Mouse (Mus musculus) layer of hippocampus, postnatal 14 days (tissue): ENCODE data around the gene Havcr2. TPM values are rescaled to one million over a fixed set of nuclear protein-coding genes. Genes with fewer than 3 reads are reported as not detected.
"Not testable (repeated sequence)": the region's sequence is repeated elsewhere in the genome, so short reads cannot be mapped to it uniquely, and the experiment has no call there.

Experiments used
- DNase-seq, 2 experiments: peaks; one replicate each; pipeline ENCODE4 v3.0.0; 2021 to 2022; ENCODE audit warnings: low spot score in 2 of 2, mixed read lengths in 1 of 2
- total RNA-seq, 2 experiments: library from RNA; stranded (reverse); gene quantifications; 2 replicates each; pipeline ENCODE4 v1.2.3; 2021

Havcr2 gene
- total RNA-seq, 2 experiments from 2014 or later, result 2.0 to 2.2 TPM

DNA sequence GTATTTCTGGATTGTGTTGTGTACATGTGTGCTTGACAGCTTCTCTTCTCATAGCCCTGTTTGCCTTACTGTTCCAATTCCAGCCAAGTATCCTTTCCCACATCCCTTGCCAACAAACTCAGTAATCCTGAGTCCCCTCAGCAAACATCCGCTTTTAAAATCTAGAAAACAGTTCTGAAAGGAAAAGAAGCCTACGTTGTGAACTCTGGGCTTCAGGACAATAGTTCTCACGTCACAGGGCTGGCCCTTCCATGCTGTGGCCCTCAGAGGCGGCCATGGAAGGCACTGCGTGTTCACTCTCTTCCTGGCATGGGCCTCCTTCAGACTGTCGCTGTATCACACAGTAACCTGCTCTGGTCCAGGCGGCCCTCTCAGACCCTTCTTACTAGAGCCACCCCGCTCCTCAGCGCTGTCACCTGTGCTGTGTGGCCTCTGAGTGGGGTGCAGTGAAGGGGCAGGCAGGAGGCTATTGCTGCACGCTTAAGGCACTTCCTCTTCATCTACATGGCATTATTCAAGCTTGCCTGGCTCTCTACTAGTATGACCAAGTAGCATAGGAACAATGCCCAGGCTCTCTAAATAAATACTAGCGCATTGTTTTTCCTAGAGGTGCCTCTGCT lies 5.2 kb upstream of the Havcr2 start:
- DNase-seq, result no peak

DNA sequence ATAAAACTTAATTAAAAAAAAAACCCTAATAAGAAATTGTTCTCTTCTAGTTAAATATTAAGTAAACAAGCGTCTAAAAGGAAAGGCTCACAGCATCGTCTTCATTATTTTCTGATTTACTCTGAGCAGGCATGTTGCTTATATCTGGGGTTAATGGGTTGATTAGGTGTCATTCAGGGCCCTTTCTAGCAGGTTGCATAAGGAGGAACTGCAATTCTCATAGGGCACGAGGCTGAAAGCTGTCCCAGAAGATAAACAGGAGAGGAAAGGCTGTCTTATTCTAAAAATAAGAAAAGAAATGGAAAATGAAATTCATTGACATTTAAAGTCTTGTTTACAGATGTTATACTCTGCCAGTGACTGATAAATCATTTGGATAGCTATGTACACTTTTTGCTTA lies 5.2 kb downstream of the Havcr2 start:
- DNase-seq, result no peak

DNA sequence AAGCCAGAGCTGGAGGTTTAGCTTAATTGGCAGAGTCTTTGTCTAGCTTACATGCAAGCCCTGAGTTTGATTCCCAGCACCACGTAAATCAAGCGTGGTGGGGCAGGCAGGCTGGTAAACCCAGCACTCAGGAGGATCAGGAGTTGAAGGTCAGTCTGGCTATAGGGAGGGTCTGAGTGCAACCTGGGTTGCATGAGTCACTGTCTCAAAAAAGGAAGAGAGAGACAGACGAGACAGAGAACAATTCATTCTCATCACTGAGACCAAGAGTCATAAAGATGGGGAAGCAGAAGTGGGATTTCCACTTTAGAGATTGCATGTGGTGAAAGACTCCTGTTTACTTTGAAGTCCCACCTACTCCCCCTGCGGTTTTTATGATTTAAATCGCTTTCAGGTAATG lies 6.6 kb downstream of the Havcr2 start:
- no peak for DNase-seq

DNA sequence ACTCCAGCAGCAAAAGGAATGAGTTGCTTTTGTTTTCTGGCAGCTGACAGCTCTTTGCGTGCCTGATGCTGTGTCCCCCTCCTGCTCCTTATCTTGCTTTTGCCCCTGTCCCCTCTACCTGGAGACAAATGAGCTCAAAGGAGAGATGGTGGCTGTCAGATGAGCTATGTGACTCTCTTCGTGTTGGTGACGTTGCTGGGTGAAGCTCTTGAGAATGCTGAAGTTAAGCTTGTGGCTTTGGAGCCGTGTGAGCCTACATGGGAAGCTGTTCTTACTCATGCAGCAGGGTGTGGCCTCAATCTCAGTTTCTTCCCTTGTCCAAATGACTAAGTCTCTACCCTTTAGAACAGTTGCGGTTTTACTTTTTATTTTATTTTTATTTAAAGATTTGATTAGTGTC lies 7.2 kb downstream of the Havcr2 start:
- no peak for DNase-seq

DNA sequence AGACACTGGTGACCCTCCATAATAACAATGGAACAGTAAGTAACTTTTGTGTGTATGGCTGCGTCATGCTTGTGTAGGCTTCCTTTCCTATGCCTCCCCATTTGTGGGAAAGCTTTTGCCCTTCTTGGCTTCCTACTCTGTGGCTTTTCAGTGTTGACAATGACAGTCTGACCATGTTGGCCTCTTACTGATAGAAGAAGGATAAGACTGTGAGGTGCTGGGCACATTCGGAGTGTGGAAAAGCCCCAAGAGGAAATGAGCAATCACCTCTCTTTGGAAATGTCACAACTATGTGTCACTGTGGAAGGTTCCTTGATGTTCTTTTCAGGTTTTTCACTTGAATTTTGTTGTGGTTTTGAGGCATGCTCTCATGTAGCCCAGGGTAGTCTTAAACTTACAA lies 12.1 kb downstream of the Havcr2 start:
- DNase-seq, result no peak

DNA sequence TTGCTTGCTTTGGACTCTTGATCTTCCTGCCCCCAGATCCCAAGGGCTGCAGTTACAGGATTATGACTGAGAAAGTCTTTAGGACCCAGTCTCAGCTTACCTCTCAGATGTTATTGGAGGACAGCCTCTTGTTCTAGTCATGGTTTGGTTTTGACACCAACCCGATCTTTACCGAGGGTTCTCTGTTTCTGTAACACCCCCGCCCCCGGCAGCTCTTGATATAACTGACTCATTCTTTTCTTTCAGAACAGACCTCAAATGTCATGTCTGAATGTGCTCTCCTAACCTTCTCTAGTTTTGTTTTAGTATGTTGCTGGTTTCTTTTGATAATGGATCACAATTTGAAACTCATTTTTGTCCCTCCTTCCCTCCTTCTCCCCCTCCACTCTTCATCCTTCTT lies 19.5 kb downstream of the Havcr2 start:
- no peak for DNase-seq

DNA sequence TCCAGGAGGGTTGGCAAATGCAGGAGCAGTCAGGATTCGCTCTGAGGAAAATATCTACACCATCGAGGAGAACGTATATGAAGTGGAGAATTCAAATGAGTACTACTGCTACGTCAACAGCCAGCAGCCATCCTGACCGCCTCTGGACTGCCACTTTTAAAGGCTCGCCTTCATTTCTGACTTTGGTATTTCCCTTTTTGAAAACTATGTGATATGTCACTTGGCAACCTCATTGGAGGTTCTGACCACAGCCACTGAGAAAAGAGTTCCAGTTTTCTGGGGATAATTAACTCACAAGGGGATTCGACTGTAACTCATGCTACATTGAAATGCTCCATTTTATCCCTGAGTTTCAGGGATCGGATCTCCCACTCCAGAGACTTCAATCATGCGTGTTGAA lies 24.6 kb downstream of the Havcr2 start:
- DNase-seq, result no peak

DNA sequence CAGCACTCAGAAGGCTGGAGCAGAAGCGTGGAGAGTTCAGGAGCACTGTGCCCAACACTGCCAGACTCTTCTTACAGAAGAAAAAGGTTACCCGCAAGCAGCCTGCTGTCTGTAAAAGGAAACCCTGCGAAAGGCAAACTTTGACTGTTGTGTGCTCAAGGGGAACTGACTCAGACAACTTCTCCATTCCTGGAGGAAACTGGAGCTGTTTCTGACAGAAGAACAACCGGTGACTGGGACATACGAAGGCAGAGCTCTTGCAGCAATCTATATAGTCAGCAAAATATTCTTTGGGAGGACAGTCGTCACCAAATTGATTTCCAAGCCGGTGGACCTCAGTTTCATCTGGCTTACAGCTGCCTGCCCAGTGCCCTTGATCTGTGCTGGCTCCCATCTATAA lies 25.8 kb downstream of the Havcr2 start:
- peak in 1 of 2 experiments; percentile 3 for DNase-seq

DNA sequence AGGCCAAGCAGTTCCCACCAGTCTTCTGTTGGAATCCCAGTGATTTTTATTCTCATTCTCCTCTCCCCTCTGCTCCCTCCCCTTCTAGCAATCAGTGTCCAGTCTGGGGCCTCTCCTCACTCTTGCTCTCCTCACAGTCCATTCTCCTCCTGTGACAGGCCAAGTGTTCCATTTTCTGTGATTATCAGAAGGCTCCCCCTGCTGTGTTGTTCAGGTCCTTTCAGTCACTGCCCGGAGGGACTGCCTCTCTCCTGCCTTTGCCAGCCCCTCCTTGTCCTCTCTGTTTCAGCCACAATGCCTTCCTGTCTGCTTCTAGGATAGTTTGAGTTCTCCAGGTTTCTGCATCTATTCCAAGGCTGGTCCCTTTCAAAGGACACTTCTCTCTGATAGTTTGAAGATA lies 33.5 kb downstream of the Havcr2 start:
- no peak for DNase-seq

DNA sequence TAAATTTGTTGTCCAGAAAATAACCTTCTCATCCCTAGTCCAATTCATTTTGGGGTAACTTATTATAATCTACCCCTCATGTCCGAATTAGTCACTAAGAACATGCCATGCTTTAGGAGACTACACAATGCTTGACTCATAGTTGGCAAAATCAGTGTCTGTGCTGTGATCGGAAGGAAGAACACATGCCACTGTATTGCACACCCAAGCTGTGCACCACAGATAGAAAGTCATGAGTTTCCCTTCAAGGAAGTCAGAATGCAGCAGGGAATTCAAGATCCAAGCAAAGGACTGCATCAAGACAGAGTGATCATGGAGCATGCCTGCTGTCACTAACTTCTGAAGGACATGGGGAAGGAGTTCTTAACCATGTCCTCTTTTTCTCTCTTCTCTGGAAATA lies 33.9 kb downstream of the Havcr2 start:
- DNase-seq, result no peak

DNA sequence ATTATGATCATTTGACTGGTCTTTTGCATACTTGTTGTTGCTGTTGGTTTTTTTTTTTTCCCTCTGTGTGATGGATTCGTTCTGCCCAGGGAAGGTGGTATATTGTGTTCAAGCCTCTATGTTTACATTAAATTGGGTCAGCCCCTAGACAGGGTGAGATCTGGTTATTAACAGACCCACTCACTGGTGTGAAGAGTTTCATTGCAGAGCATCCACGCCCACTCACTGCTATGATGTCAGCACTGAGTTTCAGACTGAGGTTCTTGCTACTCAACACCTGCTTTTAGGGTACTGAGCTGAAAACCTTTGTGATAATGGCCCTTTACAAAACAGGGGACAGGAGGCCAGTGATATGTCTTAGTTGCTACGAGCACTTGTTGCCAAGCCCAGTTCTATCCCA lies 52.4 kb downstream of the Havcr2 start:
- no peak for DNase-seq

DNA sequence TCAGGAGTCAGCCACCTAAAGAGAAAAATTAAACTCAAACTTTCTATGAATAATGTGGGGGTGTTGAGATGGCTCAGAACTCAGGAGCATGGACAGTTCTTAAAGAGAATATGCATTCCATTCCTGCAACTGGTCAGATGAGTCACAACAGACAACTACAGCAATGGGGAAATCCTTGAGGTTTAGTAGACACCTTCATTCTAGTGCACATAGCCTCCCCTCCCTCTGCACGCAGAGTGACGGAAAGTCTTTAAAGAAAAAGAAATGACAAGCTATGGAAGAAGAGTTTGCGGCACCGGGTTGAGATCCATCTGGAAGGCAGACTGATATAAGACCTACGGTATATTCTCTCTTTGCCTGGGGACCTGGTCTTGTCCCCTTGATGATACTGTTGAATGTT lies 55.2 kb downstream of the Havcr2 start:
- no peak for DNase-seq

DNA sequence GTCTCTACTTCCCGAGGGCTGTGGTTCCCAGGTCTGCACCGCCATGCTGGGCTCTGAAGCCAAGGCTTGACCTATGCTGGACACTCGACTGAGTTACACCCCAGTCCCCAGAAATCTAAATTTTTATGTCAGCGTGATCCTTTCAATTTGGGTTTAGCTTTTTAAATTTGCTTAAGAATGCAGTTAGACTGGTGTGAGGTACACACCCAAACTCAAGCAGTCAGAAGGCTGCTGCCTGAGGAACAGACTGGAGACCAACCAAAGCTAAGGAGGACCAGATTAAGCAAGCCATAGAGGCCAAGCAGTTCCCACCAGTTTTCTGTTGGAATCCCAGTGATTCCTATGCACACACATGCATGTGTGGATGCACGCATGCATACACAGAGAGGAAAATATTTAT lies 66.6 kb downstream of the Havcr2 start:
- not testable (repeated sequence) for DNase-seq

DNA sequence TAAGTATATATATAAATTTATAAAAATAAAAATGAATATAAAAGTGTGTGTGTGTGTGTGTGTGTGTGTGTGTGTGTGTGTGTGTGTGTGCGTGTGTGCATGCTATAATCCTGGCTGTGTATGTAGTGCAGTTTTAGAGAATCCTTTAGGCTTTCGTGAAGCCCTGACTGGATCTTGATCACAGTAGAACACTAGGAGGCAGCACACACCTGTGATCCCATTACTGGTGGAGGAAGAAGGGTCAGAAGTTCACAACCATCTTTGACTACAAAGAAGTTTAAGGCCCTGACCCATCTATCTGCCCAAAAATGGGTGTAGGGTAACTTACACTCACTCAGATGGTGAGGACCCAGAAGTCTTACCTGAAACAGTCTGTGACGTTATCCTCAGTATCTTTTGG lies 68.0 kb downstream of the Havcr2 start:
- DNase-seq, result no peak

DNA sequence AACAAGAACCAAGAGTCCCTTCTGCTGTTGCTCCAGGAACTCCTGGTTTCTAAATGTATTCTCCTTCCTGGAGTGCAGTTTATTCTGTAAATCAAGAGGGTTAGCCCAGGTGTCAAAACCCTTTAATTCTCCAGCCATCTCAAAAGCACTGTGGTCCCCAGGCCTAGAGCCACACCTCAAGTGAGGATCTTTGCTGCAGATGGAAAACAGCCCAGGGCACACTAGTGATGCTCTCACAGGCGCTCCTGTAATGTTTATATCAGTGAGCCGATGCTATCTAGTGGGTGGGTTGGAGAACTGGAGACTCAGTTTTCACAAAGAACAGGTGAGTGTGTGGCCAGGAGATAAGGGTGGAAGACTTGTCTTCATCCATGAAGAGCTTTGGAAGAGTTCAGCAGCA lies 69.2 kb downstream of the Havcr2 start, which contains the start of gene Gm12169:
Gm12169 (plus strand) TSS at position 301 of the 400 bp plus-strand sequence.
- DNase-seq, result no peak

DNA sequence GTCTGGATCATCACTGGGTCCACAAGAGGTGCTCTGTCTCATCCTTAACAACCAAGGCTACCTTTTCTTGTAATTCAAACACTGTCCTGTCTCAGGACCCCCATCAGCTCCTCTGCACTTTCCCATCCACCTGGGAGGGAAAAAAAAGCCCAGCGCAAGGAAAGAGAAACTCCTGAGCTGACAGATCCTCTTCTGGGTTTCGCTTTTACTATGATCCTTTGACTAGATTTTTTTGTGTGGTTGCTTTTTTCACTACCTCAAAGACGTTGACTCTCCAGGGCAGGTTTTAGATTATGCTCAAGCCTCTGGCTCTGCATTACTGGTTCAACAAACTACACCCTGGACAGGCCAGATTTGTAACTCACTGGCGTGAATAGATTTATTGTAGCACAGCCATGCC lies 75.4 kb downstream of the Havcr2 start:
- DNase-seq, result no peak

Other genes starting within 250 kb of the Havcr2 start
- 1 to 10 TPM; 2.9 to 3.4 TPM for gene Fndc9, start 219.4 kb upstream of the Havcr2 start, total RNA-seq
- gene Cyfip2, start 142.1 kb upstream of the Havcr2 start, total RNA-seq, result 100 to 1,000 TPM; 362 to 381 TPM
- under 1 TPM; 0.36 to 0.58 TPM for gene Itk, start 65.4 kb upstream of the Havcr2 start, total RNA-seq
- not detected for gene Fam71b, start 58.4 kb upstream of the Havcr2 start, total RNA-seq
- 10 to 100 TPM; 35.5 to 36.8 TPM for gene Med7, start 18.0 kb upstream of the Havcr2 start, total RNA-seq
- gene Gm12169, start 69.3 kb downstream of the Havcr2 start, total RNA-seq, result not detected
- gene BC053393, start 116.6 kb downstream of the Havcr2 start, total RNA-seq, result not detected
- gene Dppa1, start 174.3 kb downstream of the Havcr2 start, total RNA-seq, result not detected